Comparison of ENCODE assay signal across 25 mouse cellular contexts in genomic region chr8:88270086-88270485, GRCm38 (mm10). TPM values are rescaled to one million over a fixed set of nuclear protein-coding genes. Genes with fewer than 3 reads are reported as not detected.
A peak's percentile ranks its signal among the peaks of the same experiment; 100 is the strongest.
DNase-seq lines count a peak whose midpoint lies in the region; ATAC-seq and TF ChIP-seq lines count a peak whose summit lies in the region.
"Had no signal": no experiment of that assay in that cellular context is flagged by ENCODE, and none has a peak within 500 bp of the region (broad histone marks: within the 10 kb centered on the region; RNA-seq: fewer than 3 reads in every experiment).

No protein-coding gene starts in this region.

- H3K9me3 ChIP-seq in forebrain, embryonic 11.5 days (ENCODE audit: control insufficient read depth, low read length), result no peaks in the 10 kb centered on the region
- H3K9me3 ChIP-seq in forebrain, embryonic 10.5 days, result no peaks in the 10 kb centered on the region
- no peaks in the 10 kb centered on the region for H3K9me3 ChIP-seq in liver, postnatal 0 days (ENCODE audit: low read length)
- no peaks in the 10 kb centered on the region for H3K9me3 ChIP-seq in liver, embryonic 11.5 days (ENCODE audit: control insufficient read depth, low read length)
- H3K9me3 ChIP-seq: embryonic facial prominence, embryonic 13.5 days; lung, embryonic 15.5 days; neural tube, embryonic 12.5 days had no signal

- no peak for TF ChIP-seq EP300 in liver, postnatal 0 days (IDR thresholded peaks at IDR 0.05; ENCODE audit: low read depth)

- peak; percentile 41 for DNase-seq in forebrain, embryonic 11.5 days (ENCODE audit: low spot score)
- DNase-seq in forebrain, embryonic 10.5 days (ENCODE audit: extremely low spot score, low spot score), result no peak
- DNase-seq in liver, postnatal 0 days, result no peak
- no peak for DNase-seq in liver, embryonic 11.5 days (ENCODE audit: low spot score)
- peak; percentile 61 for DNase-seq in ES-CJ7 (ENCODE audit: low read depth, low spot score)
- peak; percentile 53 for DNase-seq in induced T-regulatory cell, adult 2 months (ENCODE audit: low read depth)
- no peak for DNase-seq in natural killer cell, adult 2 months (ENCODE audit: low spot score in 2 of 2)
- no peak for DNase-seq in spleen, postnatal 10 days (ENCODE audit: low spot score in 2 of 2)
- DNase-seq: adrenal gland, adult 8-10 months; cerebellum, adult 2 months; cerebellum, postnatal 36 days; embryo, embryonic 11 days; gastrocnemius, adult 2 months; kidney, adult 8-10 months; kidney, postnatal 14 days; right cerebral cortex, postnatal 14 days; thymus, postnatal 14 days had no signal

- ATAC-seq in forebrain, embryonic 11.5 days (replicated peaks; ENCODE audit: low FRiP score), result no peak
- ATAC-seq in liver, postnatal 0 days, result no peak
- ATAC-seq in liver, embryonic 11.5 days (replicated peaks; ENCODE audit: low FRiP score), result no peak
- ATAC-seq: activated CD4-positive, CD25-positive, alpha-beta regulatory T cell, adult 4 months; forebrain, embryonic 14.5 days had no signal

- no peak overlapping the region for H3K27ac ChIP-seq in forebrain, embryonic 11.5 days (ENCODE audit: low read depth, low read length)
- H3K27ac ChIP-seq in forebrain, embryonic 10.5 days, result no peak overlapping the region
- H3K27ac ChIP-seq in liver, postnatal 0 days (ENCODE audit: low read depth), result no peak overlapping the region
- no peak overlapping the region for H3K27ac ChIP-seq in liver, embryonic 11.5 days (ENCODE audit: low read depth, low read length)
- H3K27ac ChIP-seq: embryonic facial prominence, embryonic 13.5 days; gastrocnemius, adult 2 months; lung, embryonic 15.5 days; neural tube, embryonic 12.5 days had no signal

- 79% methylated on average over 3 of the region's 3 CpGs for WGBS in forebrain, embryonic 11.5 days
- WGBS in forebrain, embryonic 10.5 days, result 73% methylated on average over 3 of the region's 3 CpGs
- 74% methylated on average over 3 of the region's 3 CpGs for WGBS in liver, postnatal 0 days (ENCODE audit: insufficient replicate concordance)
- WGBS in liver, embryonic 11.5 days, result 65% methylated on average over 3 of the region's 3 CpGs

- no peak overlapping the region for H3K4me2 ChIP-seq in forebrain, embryonic 11.5 days (ENCODE audit: low read depth, low read length, severe bottlenecking)
- H3K4me2 ChIP-seq in liver, postnatal 0 days (ENCODE audit: low read depth, low read length), result no peak overlapping the region
- no peak overlapping the region for H3K4me2 ChIP-seq in liver, embryonic 11.5 days
- H3K4me2 ChIP-seq: embryonic facial prominence, embryonic 13.5 days; heart, embryonic 11.5 days; lung, embryonic 15.5 days; midbrain, embryonic 11.5 days; neural tube, embryonic 12.5 days had no signal

- peaks cover 6% of the 10 kb centered on the region; the same call in 1 of the 2 replicates for H3K4me1 ChIP-seq in forebrain, embryonic 11.5 days (replicated peaks; ENCODE audit: control insufficient read depth, insufficient read depth, low read length)
- peaks cover 24% of the 10 kb centered on the region for H3K4me1 ChIP-seq in forebrain, embryonic 10.5 days
- peaks cover 17% of the 10 kb centered on the region for H3K4me1 ChIP-seq in liver, postnatal 0 days (ENCODE audit: insufficient read depth)
- peaks cover 27% of the 10 kb centered on the region for H3K4me1 ChIP-seq in liver, embryonic 11.5 days (replicated peaks; ENCODE audit: control insufficient read depth, insufficient read depth, low read length)

- no peak overlapping the region for H3K9ac ChIP-seq in forebrain, embryonic 11.5 days (ENCODE audit: low read length)
- H3K9ac ChIP-seq in liver, postnatal 0 days (replicated peaks), result no peak overlapping the region
- H3K9ac ChIP-seq in liver, embryonic 11.5 days (ENCODE audit: low read depth, low read length), result no peak overlapping the region
- H3K9ac ChIP-seq: embryonic facial prominence, embryonic 13.5 days; lung, embryonic 15.5 days; neural tube, embryonic 12.5 days had no signal

- TF ChIP-seq CTCF in liver, postnatal 0 days (IDR thresholded peaks at IDR 0.05; ENCODE audit: low read depth), result peak; percentile 29

- no peak overlapping the region for H3K4me3 ChIP-seq in forebrain, embryonic 11.5 days (ENCODE audit: low read depth, low read length)
- H3K4me3 ChIP-seq in forebrain, embryonic 10.5 days, result no peak overlapping the region
- no peak overlapping the region for H3K4me3 ChIP-seq in liver, postnatal 0 days (ENCODE audit: low read depth, low read length)
- no peak overlapping the region for H3K4me3 ChIP-seq in liver, embryonic 11.5 days (ENCODE audit: low read depth, low read length)
- H3K4me3 ChIP-seq: embryonic facial prominence, embryonic 13.5 days; erythroblast, embryonic 14.5 days; gastrocnemius, adult 2 months; lung, embryonic 15.5 days; neural tube, embryonic 12.5 days had no signal

- H3K27me3 ChIP-seq in forebrain, embryonic 11.5 days (ENCODE audit: control insufficient read depth, insufficient read depth, low read length), result peaks cover 16% of the 10 kb centered on the region; the same call in 1 of the 2 replicates
- H3K27me3 ChIP-seq in forebrain, embryonic 10.5 days (ENCODE audit: poor library complexity, severe bottlenecking), result peaks cover 67% of the 10 kb centered on the region
- H3K27me3 ChIP-seq in liver, postnatal 0 days (ENCODE audit: insufficient read depth, low read length), result peaks cover 13% of the 10 kb centered on the region
- H3K27me3 ChIP-seq in liver, embryonic 11.5 days (replicated peaks; ENCODE audit: control insufficient read depth, insufficient read depth, low read length), result peaks cover 8% of the 10 kb centered on the region; the same call in 1 of the 2 replicates

- no peaks in the 10 kb centered on the region for H3K36me3 ChIP-seq in forebrain, embryonic 11.5 days (ENCODE audit: control insufficient read depth, insufficient read depth, low read length)
- no peaks in the 10 kb centered on the region for H3K36me3 ChIP-seq in forebrain, embryonic 10.5 days (replicated peaks)
- H3K36me3 ChIP-seq in liver, postnatal 0 days (replicated peaks; ENCODE audit: insufficient read depth, low read length), result no peaks in the 10 kb centered on the region
- H3K36me3 ChIP-seq in liver, embryonic 11.5 days (ENCODE audit: control insufficient read depth, insufficient read depth, low read length), result no peaks in the 10 kb centered on the region
- H3K36me3 ChIP-seq: embryonic facial prominence, embryonic 13.5 days; lung, embryonic 15.5 days; neural tube, embryonic 12.5 days had no signal

RNA-seq across cellular contexts. Expression of gene Adcy7, which starts 2.1 kb away (rescaled TPM):
- 3.0 and 3.4 TPM in 2 replicates for polyA plus RNA-seq in forebrain, embryonic 11.5 days (2014; fragmentation: Nextera tagmentation; extraction: Ambion mirVana)
- polyA plus RNA-seq in forebrain, embryonic 10.5 days (2016; fragmentation: Nextera tagmentation; extraction: Ambion mirVana), result 3.1 and 4.0 TPM in 2 replicates
- 8.1 and 8.4 TPM in 2 replicates for polyA plus RNA-seq in liver, postnatal 0 days (2015; fragmentation: Nextera tagmentation; extraction: Ambion mirVana)
- 46.6 and 49.7 TPM in 2 replicates for polyA plus RNA-seq in liver, embryonic 11.5 days (2014; fragmentation: Nextera tagmentation; extraction: Ambion mirVana)

Comparison
In these comparisons a context has a peak if more than half of its experiments do, and no peak if none do; other contexts are left out.
1. DNase-seq: peak in forebrain, embryonic 11.5 days (single experiment), ES-CJ7 (single experiment) and induced T-regulatory cell, adult 2 months (single experiment); none in forebrain, embryonic 10.5 days (single experiment), liver, postnatal 0 days (single experiment), liver, embryonic 11.5 days (single experiment), natural killer cell, adult 2 months (0 of 2) and spleen, postnatal 10 days (0 of 2).